Mouse (Mus musculus): ENCODE results near the gene Sorbs2.

DNA sequence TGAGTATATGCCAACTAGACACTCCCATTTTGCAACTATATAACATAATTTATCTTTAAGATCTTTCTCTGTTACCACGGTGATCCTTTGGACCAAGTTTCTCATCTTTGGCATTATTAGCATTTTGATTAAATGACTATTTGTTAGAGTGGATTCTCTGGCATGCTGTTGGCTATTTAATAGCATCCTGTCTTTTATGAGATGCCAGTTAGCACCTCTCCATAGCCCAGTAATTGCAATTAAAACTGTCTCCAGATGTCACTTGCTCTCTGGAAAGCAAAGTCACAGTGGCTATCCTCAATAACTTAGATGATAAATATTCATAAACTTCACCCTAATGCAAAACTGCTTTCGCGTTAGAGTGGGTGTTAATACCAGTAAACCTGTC, 170.3 kb downstream of the Sorbs2 start:
- TF ChIP-seq HCFC1 (IDR thresholded peaks at IDR 0.05; ENCODE audit: borderline replicate concordance, insufficient read depth, low read length) (no peak), CHD2 (IDR thresholded peaks at IDR 0.05; ENCODE audit: low read depth, low read length) (no peak), ZC3H11A (IDR thresholded peaks at IDR 0.05; ENCODE audit: borderline replicate concordance, low read depth, low read length) (no peak), ZNF384 (IDR thresholded peaks at IDR 0.05; ENCODE audit: low read depth, low read length) (no peak), MAFK (IDR thresholded peaks at IDR 0.05; ENCODE audit: insufficient read depth, low read depth, low read length) (no peak)

Data from ES-E14 (cell line).